Mouse (Mus musculus) myocyte (in vitro differentiated cells): ENCODE measurements around the gene She. TPM values are rescaled to one million over a fixed set of nuclear protein-coding genes. Genes with fewer than 3 reads are reported as not detected.

ENCODE experiments used
- H3K27me3 ChIP-seq: one replicate; pipeline ENCODE4 v1.6.1; 2011; ENCODE audit not compliant: control insufficient read depth, insufficient read depth, insufficient read length
- H3K36me3 ChIP-seq: one replicate; pipeline ENCODE4 v1.6.1; 2011; ENCODE audit not compliant: control insufficient read depth, insufficient read depth
- H3K4me2 ChIP-seq: one replicate; pipeline ENCODE4 v1.6.1; 2011; ENCODE audit warnings: low read depth, control low read depth
- H3K4me3 ChIP-seq: one replicate; pipeline ENCODE4 v1.5.1; 2011; ENCODE audit warnings: mild to moderate bottlenecking, control low read depth, moderate library complexity
- H3K79me2 ChIP-seq: one replicate; pipeline ENCODE4 v1.6.1; 2011; ENCODE audit not compliant: control insufficient read depth, insufficient read depth
- H3ac ChIP-seq: one replicate; pipeline ENCODE4 v1.6.1; 2011; ENCODE audit not compliant: control insufficient read depth, insufficient read length
- E2F4 ChIP-seq: IDR thresholded peaks from one replicate; pipeline ENCODE4 v1.6.1; 2011; ENCODE audit warnings: mild to moderate bottlenecking, control low read depth, moderate library complexity; ENCODE audit not compliant: insufficient read depth
- MAX ChIP-seq: IDR thresholded peaks from one replicate; pipeline ENCODE4 v1.6.1; 2011; ENCODE audit warnings: low read depth, mild to moderate bottlenecking, control low read depth
- POLR2A ChIP-seq: IDR thresholded peaks from one replicate; pipeline ENCODE4 v1.6.1; 2011; ENCODE audit warnings: low read depth, mild to moderate bottlenecking, control low read depth, moderate library complexity; ENCODE audit not compliant: insufficient read length
- polyA plus RNA-seq: library from polyadenylated mRNA; unstranded; fragments of >200 nt; fragmentation: generic; extraction: Trizol; gene quantifications from one replicate; pipeline ENCODE4 v1.2.1, GENCODE M21; 2012; ENCODE audit warnings: missing spikeins

The She gene
- polyA plus RNA-seq, 1 experiment: not detected

GRCm38 (mm10) chr3:89907846-89908245 lies 76.7 kb downstream of the She start:
- H3K36me3 ChIP-seq: no peaks in the 10 kb centered on the region
- no peaks in the 10 kb centered on the region for H3K79me2 ChIP-seq
- no peak overlapping the region for H3K4me2 ChIP-seq
- no peaks in the 10 kb centered on the region for H3K27me3 ChIP-seq
- TF ChIP-seq MAX (no peak), E2F4 (no peak), POLR2A (no peak)
- no peak overlapping the region for H3K4me3 ChIP-seq
- no peak overlapping the region for H3ac ChIP-seq

Other genes starting within 250 kb of the She start
- 12.5 TPM for gene Adar, start 116.3 kb upstream of the She start, polyA plus RNA-seq
- 0.42 TPM for gene Chrnb2, start 66.7 kb upstream of the She start, polyA plus RNA-seq
- 39.8 TPM for gene Ube2q1, start 57.8 kb upstream of the She start, polyA plus RNA-seq
- gene Il6ra, start 81.8 kb downstream of the She start, polyA plus RNA-seq: 0.91 TPM
- gene Atp8b2, start 132.1 kb downstream of the She start, polyA plus RNA-seq: 20.9 TPM
- gene Hax1, start 167.4 kb downstream of the She start, polyA plus RNA-seq: 400 TPM
- gene 4933434E20Rik, start 220.3 kb downstream of the She start, polyA plus RNA-seq: 83.8 TPM
- gene Ubap2l, start 221.3 kb downstream of the She start, polyA plus RNA-seq: 77.5 TPM
- gene Tpm3, start 241.3 kb downstream of the She start, polyA plus RNA-seq: 290 TPM